Mouse (Mus musculus): ENCODE data around the gene Sstr5.

DNA sequence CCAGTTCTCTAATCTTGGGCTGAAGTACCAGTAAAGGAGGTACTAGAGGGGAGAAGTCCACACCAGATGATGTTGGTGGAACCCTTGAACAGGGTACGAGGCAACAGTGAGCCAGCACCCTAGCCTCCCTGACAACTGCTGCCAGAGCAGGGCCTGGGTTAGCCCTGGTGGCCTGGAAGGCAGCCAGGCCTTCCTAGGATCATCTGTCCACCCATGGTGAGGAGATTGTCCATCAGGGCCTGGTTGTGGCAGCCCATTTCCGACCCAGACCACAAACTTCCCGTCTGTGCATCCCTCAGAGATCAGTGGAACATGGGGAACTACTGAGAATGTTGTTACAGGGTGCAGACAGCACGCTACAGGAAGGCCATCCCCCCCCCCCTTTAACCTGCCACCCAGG, 5.5 kb upstream of the Sstr5 start:
- no peak for TF ChIP-seq CTCF (IDR thresholded peaks at IDR 0.05)
- no peak for TF ChIP-seq EP300 (IDR thresholded peaks at IDR 0.05)

All from lung, postnatal 0 days (tissue).